Mouse (Mus musculus): ENCODE data around the gene Enpp3. TPM values are rescaled to one million over a fixed set of nuclear protein-coding genes. Genes with fewer than 3 reads are reported as not detected.

Enpp3 gene
- total RNA-seq, 1 experiment, result 43.2 TPM

- Histone ChIP-seq H3K9me3 (ENCODE audit: control insufficient read depth, insufficient read depth, low read depth, low read length) (no peaks in the 10 kb centered on the region), H3K36me3 (ENCODE audit: control insufficient read depth, insufficient read depth, low read length, poor library complexity, severe bottlenecking) (peaks cover 7% of the 10 kb centered on the region), H3K27ac (ENCODE audit: insufficient read depth, low read depth, low read length, poor library complexity, severe bottlenecking) (no peak overlapping the region; the same call in 1 of the 2 replicates), H3K4me1 (ENCODE audit: control insufficient read depth in 2 of 2, insufficient read depth in 2 of 2, low read length in 2 of 2, poor library complexity in 1 of 2) (peaks cover 0 to 18% of the 10 kb centered on the region in 2 experiments; a peak in 2 of 4 replicates), H3K9ac (ENCODE audit: insufficient read depth, low read depth, low read length, poor library complexity, severe bottlenecking) (no peak overlapping the region), H3K4me3 (ENCODE audit: insufficient read depth in 1 of 2, low read depth in 1 of 2, low read length in 2 of 2, poor library complexity in 1 of 2, severe bottlenecking in 1 of 2) (no peak overlapping the region)
- DNase-seq (ENCODE audit: low read depth, low spot score), result no peak
- in situ Hi-C loops (cut with MboI; ENCODE audit: low sequenced_read_pairs in 2 of 2, unreplicated experiment in 2 of 2), result no loop called here
- TF ChIP-seq HCFC1 (IDR thresholded peaks at IDR 0.05; ENCODE audit: borderline replicate concordance, insufficient read depth, low read length), result no peak
- TF ChIP-seq CHD2 (IDR thresholded peaks at IDR 0.05; ENCODE audit: low read depth, low read length), result no peak
- TF ChIP-seq ZC3H11A (IDR thresholded peaks at IDR 0.05; ENCODE audit: borderline replicate concordance, low read depth, low read length), result no peak
Observed at GRCm38 (mm10) chr10:24832306-24832705, 10.3 kb downstream of the Enpp3 start.

- in situ Hi-C loops (cut with MboI; ENCODE audit: low sequenced_read_pairs in 2 of 2, unreplicated experiment in 2 of 2), result no loop called here
- peaks cover 7% of the 10 kb centered on the region for H3K36me3 ChIP-seq (ENCODE audit: control insufficient read depth, insufficient read depth, low read length, poor library complexity, severe bottlenecking)
- H3K9ac ChIP-seq (ENCODE audit: insufficient read depth, low read depth, low read length, poor library complexity, severe bottlenecking), result no peak overlapping the region; the same call in 1 of the 2 replicates
- TF ChIP-seq HCFC1 (IDR thresholded peaks at IDR 0.05; ENCODE audit: borderline replicate concordance, insufficient read depth, low read length) (no peak), CHD2 (IDR thresholded peaks at IDR 0.05; ENCODE audit: low read depth, low read length) (no peak), ZNF384 (IDR thresholded peaks at IDR 0.05; ENCODE audit: low read depth, low read length) (no peak), MAFK (IDR thresholded peaks at IDR 0.05; ENCODE audit: insufficient read depth, low read depth, low read length) (no peak), ZC3H11A (IDR thresholded peaks at IDR 0.05; ENCODE audit: borderline replicate concordance, low read depth, low read length) (no peak)
- H3K27ac ChIP-seq (ENCODE audit: insufficient read depth, low read depth, low read length, poor library complexity, severe bottlenecking), result no peak overlapping the region
- no peak for DNase-seq (ENCODE audit: low read depth, low spot score)
- H3K9me3 ChIP-seq (ENCODE audit: control insufficient read depth, insufficient read depth, low read depth, low read length), result no peaks in the 10 kb centered on the region
- H3K4me1 ChIP-seq (ENCODE audit: control insufficient read depth in 2 of 2, insufficient read depth in 2 of 2, low read length in 2 of 2, poor library complexity in 1 of 2), result peaks cover under 1 to 16% of the 10 kb centered on the region in 2 experiments; a peak in 3 of 4 replicates
- no peak overlapping the region for H3K4me3 ChIP-seq (ENCODE audit: insufficient read depth in 1 of 2, low read depth in 1 of 2, low read length in 2 of 2, poor library complexity in 1 of 2, severe bottlenecking in 1 of 2)
Observed at GRCm38 (mm10) chr10:24831377-24832095, 11.1 kb downstream of the Enpp3 start.

DNA sequence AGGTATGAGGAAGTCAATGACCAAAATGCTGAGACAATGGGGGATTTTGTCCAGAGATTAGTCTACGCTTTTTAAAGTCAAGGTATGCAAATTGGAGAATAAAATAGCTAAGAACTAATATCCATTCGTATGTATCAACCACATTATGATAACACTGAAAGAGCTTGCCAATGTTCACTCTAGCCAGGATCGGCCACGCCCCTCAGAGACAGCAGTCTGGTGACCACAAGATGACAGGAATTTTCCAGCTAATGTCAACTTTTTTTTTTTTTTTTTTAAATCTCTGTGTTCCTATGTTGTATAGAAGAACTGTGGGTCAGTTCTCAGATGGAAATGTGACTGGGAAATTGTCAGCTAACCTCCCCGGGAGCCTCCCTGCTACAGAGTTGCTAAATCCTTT is 12.2 kb downstream of the Enpp3 start:
- no peak for DNase-seq (ENCODE audit: low read depth, low spot score)
- H3K9ac ChIP-seq (ENCODE audit: insufficient read depth, low read depth, low read length, poor library complexity, severe bottlenecking), result no peak overlapping the region
- H3K9me3 ChIP-seq (ENCODE audit: control insufficient read depth, insufficient read depth, low read depth, low read length), result no peaks in the 10 kb centered on the region
- no peak overlapping the region for H3K4me3 ChIP-seq (ENCODE audit: insufficient read depth in 1 of 2, low read depth in 1 of 2, low read length in 2 of 2, poor library complexity in 1 of 2, severe bottlenecking in 1 of 2)
- H3K4me1 ChIP-seq (ENCODE audit: control insufficient read depth in 2 of 2, insufficient read depth in 2 of 2, low read length in 2 of 2, poor library complexity in 1 of 2), result peaks cover 7 to 17% of the 10 kb centered on the region in 2 experiments
- H3K36me3 ChIP-seq (ENCODE audit: control insufficient read depth, insufficient read depth, low read length, poor library complexity, severe bottlenecking), result peaks cover 13% of the 10 kb centered on the region
- H3K27ac ChIP-seq (ENCODE audit: insufficient read depth, low read depth, low read length, poor library complexity, severe bottlenecking), result no peak overlapping the region
- in situ Hi-C loops (cut with MboI; ENCODE audit: low sequenced_read_pairs in 2 of 2, unreplicated experiment in 2 of 2), result no loop called here
- TF ChIP-seq CHD2 (IDR thresholded peaks at IDR 0.05; ENCODE audit: low read depth, low read length) (no peak), ZNF384 (IDR thresholded peaks at IDR 0.05; ENCODE audit: low read depth, low read length) (no peak), HCFC1 (IDR thresholded peaks at IDR 0.05; ENCODE audit: borderline replicate concordance, insufficient read depth, low read length) (no peak), ZC3H11A (IDR thresholded peaks at IDR 0.05; ENCODE audit: borderline replicate concordance, low read depth, low read length) (no peak), MAFK (IDR thresholded peaks at IDR 0.05; ENCODE audit: insufficient read depth, low read depth, low read length) (no peak)

GRCm38 (mm10) chr10:24828136-24828535 is 14.5 kb downstream of the Enpp3 start:
- in situ Hi-C loops (cut with MboI; ENCODE audit: low sequenced_read_pairs in 2 of 2, unreplicated experiment in 2 of 2), result no loop called here

More at GRCm38 (mm10) chr10:24828136-24828535, 14.5 kb downstream of the Enpp3 start:
- no peak overlapping the region for H3K4me3 ChIP-seq (ENCODE audit: insufficient read depth in 1 of 2, low read depth in 1 of 2, low read length in 2 of 2, poor library complexity in 1 of 2, severe bottlenecking in 1 of 2)
- peaks cover 23% of the 10 kb centered on the region for H3K36me3 ChIP-seq (ENCODE audit: control insufficient read depth, insufficient read depth, low read length, poor library complexity, severe bottlenecking)
- TF ChIP-seq MAFK (IDR thresholded peaks at IDR 0.05; ENCODE audit: insufficient read depth, low read depth, low read length) (no peak), HCFC1 (IDR thresholded peaks at IDR 0.05; ENCODE audit: borderline replicate concordance, insufficient read depth, low read length) (no peak), CHD2 (IDR thresholded peaks at IDR 0.05; ENCODE audit: low read depth, low read length) (no peak), ZC3H11A (IDR thresholded peaks at IDR 0.05; ENCODE audit: borderline replicate concordance, low read depth, low read length) (no peak), ZNF384 (IDR thresholded peaks at IDR 0.05; ENCODE audit: low read depth, low read length) (no peak)
- no peaks in the 10 kb centered on the region for H3K9me3 ChIP-seq (ENCODE audit: control insufficient read depth, insufficient read depth, low read depth, low read length)
- H3K4me1 ChIP-seq (ENCODE audit: control insufficient read depth in 2 of 2, insufficient read depth in 2 of 2, low read length in 2 of 2, poor library complexity in 1 of 2), result peaks cover 7 to 16% of the 10 kb centered on the region in 2 experiments
- H3K27ac ChIP-seq (ENCODE audit: insufficient read depth, low read depth, low read length, poor library complexity, severe bottlenecking), result no peak overlapping the region
- no peak overlapping the region for H3K9ac ChIP-seq (ENCODE audit: insufficient read depth, low read depth, low read length, poor library complexity, severe bottlenecking)
- no peak for DNase-seq (ENCODE audit: low read depth, low spot score)

All from ES-E14 (cell line).